Mouse (Mus musculus): Measurements from ENCODE around the gene Sergef.

DNA sequence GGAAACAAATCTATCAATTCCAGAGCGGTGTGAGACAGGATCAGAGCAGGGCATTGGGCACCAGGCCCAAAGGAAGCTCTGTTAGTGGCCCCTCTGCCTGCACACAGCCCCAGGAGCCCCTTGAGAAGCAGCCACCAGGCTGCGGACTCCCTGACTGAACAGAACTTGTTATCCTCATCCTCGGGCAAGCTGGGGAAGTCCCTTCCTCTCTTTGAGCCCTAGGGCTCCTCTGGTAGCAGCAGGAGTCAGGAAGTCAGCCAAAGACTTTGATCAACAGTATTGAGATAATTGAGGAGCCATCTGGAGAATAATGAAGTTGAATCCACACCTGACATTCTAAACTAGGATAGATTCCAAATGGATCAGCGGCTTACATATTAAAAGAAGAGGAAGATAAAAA, 135.4 kb downstream of the Sergef start:
- no peak for TF ChIP-seq CTCF (IDR thresholded peaks at IDR 0.05; ENCODE audit: extremely low read depth, insufficient read length, insufficient replicate concordance, low read depth, low read length)
- TF ChIP-seq POLR2A (IDR thresholded peaks at IDR 0.05; ENCODE audit: low read depth, low read length) = no peak

All from small intestine, adult 2 months (tissue).